Mouse (Mus musculus): Measurements from ENCODE around the gene Rpl37.

- TF ChIP-seq E2F4 (IDR thresholded peaks at IDR 0.05; ENCODE audit: insufficient replicate concordance, low read depth, low read length) (no peak), MEF2A (IDR thresholded peaks at IDR 0.05; ENCODE audit: borderline replicate concordance, low read depth, low read length) (no peak), CTCF (conservative IDR thresholded peaks at IDR 0.05 in 1 of 2, IDR thresholded peaks at IDR 0.05 in 1 of 2; ENCODE audit: low read depth in 2 of 2, low read length in 2 of 2) (no peak), SIN3A (IDR thresholded peaks at IDR 0.05; ENCODE audit: low read length) (no peak), TBP (conservative IDR thresholded peaks at IDR 0.05; ENCODE audit: low read depth, low read length) (no peak), MAFK (IDR thresholded peaks at IDR 0.05; ENCODE audit: insufficient replicate concordance, low read length) (no peak), ZMIZ1 (IDR thresholded peaks at IDR 0.05; ENCODE audit: low read depth, low read length) (no peak)
Observed at GRCm38 (mm10) chr15:5145196-5145945, 28.9 kb downstream of the Rpl37 start.

All from CH12.LX (cell line).